Mouse (Mus musculus) hindbrain, embryonic 13.5 days (tissue): ENCODE data around the gene Ipmk. TPM values are rescaled to one million over a fixed set of nuclear protein-coding genes. Genes with fewer than 3 reads are reported as not detected.
"Not testable (repeated sequence)": the region's sequence is repeated elsewhere in the genome, so short reads cannot be mapped to it uniquely, and the experiment has no call there.

Source experiments
- ATAC-seq: fragments of 200-750 bp; cut with Nextera tagmentation; 2 replicates; pipeline ENCODE4 v1.8.0; 2017; ENCODE audit warnings: moderate TSS enrichment; ENCODE audit not compliant: low FRiP score
- H3K27ac ChIP-seq: fragments of 300-500 bp; sonication (generic); 2 replicates; pipeline ENCODE4 v1.5.1; 2015; ENCODE audit warnings: inconsistent platforms, mild to moderate bottlenecking, moderate library complexity
- H3K27me3 ChIP-seq: fragments of 300-500 bp; sonication (generic); 2 replicates; pipeline ENCODE4 v1.6.1; 2015; ENCODE audit warnings: mild to moderate bottlenecking, inconsistent platforms
- H3K36me3 ChIP-seq: fragments of 300-500 bp; sonication (generic); 2 replicates; pipeline ENCODE4 v1.6.1; 2015; ENCODE audit warnings: mild to moderate bottlenecking, inconsistent platforms
- H3K4me1 ChIP-seq: fragments of 300-500 bp; sonication (generic); replicated peaks from 2 replicates; pipeline ENCODE4 v1.6.1; 2015; ENCODE audit warnings: inconsistent platforms
- H3K4me2 ChIP-seq: fragments of 300-500 bp; sonication (generic); 2 replicates; pipeline ENCODE4 v1.6.1; 2015; ENCODE audit warnings: inconsistent platforms, mild to moderate bottlenecking, moderate library complexity
- H3K4me3 ChIP-seq: fragments of 300-500 bp; sonication (generic); 2 replicates; pipeline ENCODE4 v1.5.1; 2015; ENCODE audit warnings: mild to moderate bottlenecking, inconsistent platforms
- H3K9ac ChIP-seq: fragments of 300-500 bp; sonication (generic); 2 replicates; pipeline ENCODE4 v1.6.1; 2015; ENCODE audit warnings: mild to moderate bottlenecking, inconsistent platforms
- H3K9me3 ChIP-seq: fragments of 300-500 bp; sonication (generic); 2 replicates; pipeline ENCODE4 v1.6.1; 2016; ENCODE audit warnings: inconsistent platforms
- WGBS: fragments of 180-500 bp; shearing (Covaris S2); methylation state at CpG from one replicate; pipeline ENCODE4 v1.1.7; 2015; 5-methylcytosine and 5-hydroxymethylcytosine counted together
- polyA plus RNA-seq: library from polyadenylated mRNA; unstranded; fragments of >200 nt; fragmentation: Nextera tagmentation; extraction: Ambion mirVana; gene quantifications from 2 replicates; pipeline ENCODE4 v1.2.1, GENCODE M21; 2015

Gene Ipmk
- polyA plus RNA-seq, 1 experiment from 2014 or later: 16.9 TPM

GRCm38 (mm10) chr10:71462371-71462770, 114.8 kb downstream of the Ipmk start:
- H3K9ac ChIP-seq: not testable (repeated sequence)

GRCm38 (mm10) chr10:71464417-71464816, 116.9 kb downstream of the Ipmk start:
- no peak for ATAC-seq
- Histone ChIP-seq H3K4me3 (no peak overlapping the region), H3K4me1 (no peaks in the 10 kb centered on the region), H3K27me3 (no peaks in the 10 kb centered on the region), H3K9me3 (no peaks in the 10 kb centered on the region), H3K27ac (no peak overlapping the region), H3K4me2 (no peak overlapping the region), H3K9ac (no peak overlapping the region), H3K36me3 (no peaks in the 10 kb centered on the region)
- 95% methylated on average over 6 of the region's 6 CpGs for WGBS

More at GRCm38 (mm10) chr10:71462371-71462770, 114.8 kb downstream of the Ipmk start:
- H3K4me3 ChIP-seq, H3K27ac ChIP-seq, ATAC-seq, H3K4me2 ChIP-seq, H3K36me3 ChIP-seq, H3K9me3 ChIP-seq, H3K27me3 ChIP-seq, H3K4me1 ChIP-seq: not testable (repeated sequence)
- WGBS: 96% methylated on average over 13 of the region's 13 CpGs

- WGBS: 88% methylated on average over 3 of the region's 3 CpGs
- Histone ChIP-seq H3K27me3 (no peaks in the 10 kb centered on the region), H3K9ac (no peak overlapping the region), H3K36me3 (no peaks in the 10 kb centered on the region), H3K4me1 (peaks cover 5% of the 10 kb centered on the region; the same call in 1 of the 2 replicates), H3K4me2 (no peak overlapping the region), H3K9me3 (no peaks in the 10 kb centered on the region), H3K27ac (no peak overlapping the region), H3K4me3 (no peak overlapping the region)
- no peak for ATAC-seq
Observed at GRCm38 (mm10) chr10:71468315-71468714, 120.8 kb downstream of the Ipmk start.

GRCm38 (mm10) chr10:71469751-71470150, 122.2 kb downstream of the Ipmk start:
- no peak overlapping the region for H3K27ac ChIP-seq
- no peak overlapping the region for H3K4me3 ChIP-seq
- H3K9ac ChIP-seq: no peak overlapping the region
- H3K36me3 ChIP-seq: no peaks in the 10 kb centered on the region
- no peaks in the 10 kb centered on the region for H3K9me3 ChIP-seq
- WGBS: 61% methylated on average over 13 of the region's 13 CpGs
- H3K4me1 ChIP-seq: peaks cover 5% of the 10 kb centered on the region; the same call in 1 of the 2 replicates
- H3K27me3 ChIP-seq: no peaks in the 10 kb centered on the region
- H3K4me2 ChIP-seq: no peak overlapping the region
- ATAC-seq: peak; percentile 44; the same call in 1 of the 2 replicates

GRCm38 (mm10) chr10:71472033-71472432, 124.5 kb downstream of the Ipmk start:
- ATAC-seq: no peak
- Histone ChIP-seq H3K4me3 (no peak overlapping the region), H3K4me2 (no peak overlapping the region), H3K36me3 (no peaks in the 10 kb centered on the region), H3K9ac (no peak overlapping the region), H3K27me3 (no peaks in the 10 kb centered on the region), H3K27ac (no peak overlapping the region), H3K4me1 (peaks cover 5% of the 10 kb centered on the region; the same call in 1 of the 2 replicates), H3K9me3 (no peaks in the 10 kb centered on the region)
- WGBS: 91% methylated on average over 6 of the region's 6 CpGs

- no peaks in the 10 kb centered on the region for H3K36me3 ChIP-seq
- WGBS: 77% methylated on average over 13 of the region's 13 CpGs
- ATAC-seq: no peak
- H3K4me2 ChIP-seq: no peak overlapping the region
- H3K9me3 ChIP-seq: no peaks in the 10 kb centered on the region
- H3K4me1 ChIP-seq: peaks cover 19% of the 10 kb centered on the region
- no peak overlapping the region for H3K9ac ChIP-seq
- no peaks in the 10 kb centered on the region for H3K27me3 ChIP-seq
- no peak overlapping the region for H3K4me3 ChIP-seq
- H3K27ac ChIP-seq: no peak overlapping the region
Observed at GRCm38 (mm10) chr10:71473590-71473989, 126.0 kb downstream of the Ipmk start.

- Histone ChIP-seq H3K9ac (no peak overlapping the region), H3K27me3 (no peaks in the 10 kb centered on the region), H3K4me1 (peaks cover 17% of the 10 kb centered on the region), H3K4me3 (no peak overlapping the region), H3K4me2 (no peak overlapping the region), H3K27ac (no peak overlapping the region; the same call in 1 of the 2 replicates), H3K36me3 (no peaks in the 10 kb centered on the region), H3K9me3 (no peaks in the 10 kb centered on the region)
- WGBS: 58% methylated on average over 8 of the region's 8 CpGs
- ATAC-seq: 0 out of 2 replicates have a peak, but pooled peaks have one; percentile 22
Observed at GRCm38 (mm10) chr10:71476471-71477080, 129.0 kb downstream of the Ipmk start.

- no peak for ATAC-seq
- Histone ChIP-seq H3K36me3 (no peaks in the 10 kb centered on the region), H3K9ac (no peak overlapping the region), H3K27me3 (no peaks in the 10 kb centered on the region), H3K4me2 (no peak overlapping the region), H3K4me3 (no peak overlapping the region), H3K27ac (no peak overlapping the region), H3K4me1 (peaks cover 17% of the 10 kb centered on the region), H3K9me3 (no peaks in the 10 kb centered on the region)
- 87% methylated on average over 4 of the region's 4 CpGs for whole genome bisulfite sequencing
Observed at GRCm38 (mm10) chr10:71477147-71477546, 129.6 kb downstream of the Ipmk start.

GRCm38 (mm10) chr10:71479700-71480325, 132.2 kb downstream of the Ipmk start:
- H3K4me1 ChIP-seq: peaks cover 17% of the 10 kb centered on the region
- ATAC-seq: no peak
- H3K27me3 ChIP-seq: no peaks in the 10 kb centered on the region
- H3K4me2 ChIP-seq: no peak overlapping the region
- H3K4me3 ChIP-seq: no peak overlapping the region
- H3K9ac ChIP-seq: no peak overlapping the region
- no peaks in the 10 kb centered on the region for H3K9me3 ChIP-seq
- WGBS: 15% methylated on average over 8 of the region's 8 CpGs
- H3K36me3 ChIP-seq: no peaks in the 10 kb centered on the region
- no peak overlapping the region for H3K27ac ChIP-seq

Other genes starting within 250 kb of the Ipmk start
- 5.9 TPM in 2 replicates for gene Bicc1, start 188.1 kb upstream of the Ipmk start, polyA plus RNA-seq
- gene Tfam, start 109.5 kb upstream of the Ipmk start, polyA plus RNA-seq: 56.1 and 56.5 TPM in 2 replicates
- 182 and 186 TPM in 2 replicates for gene Ube2d1, start 62.5 kb upstream of the Ipmk start, polyA plus RNA-seq
- 253 and 266 TPM in 2 replicates for gene Cisd1, start 2.8 kb upstream of the Ipmk start, polyA plus RNA-seq